Mouse (Mus musculus): Measurements from ENCODE around the gene B3galnt1.
"Not testable (repeated sequence)": the region's sequence is repeated elsewhere in the genome, so short reads cannot be mapped to it uniquely, and the experiment has no call there.

Gene B3galnt1

GRCm38 (mm10) chr3:69598261-69599165 is at the start of gene B3galnt1:
TSS of gene B3galnt1 (minus strand) at chr3:69598960.
- DNase-seq, result peak; percentile 64

GRCm38 (mm10) chr3:69634521-69634920 is 35.8 kb upstream of the B3galnt1 start:
- no peak for DNase-seq

GRCm38 (mm10) chr3:69633706-69634420 is 35.1 kb upstream of the B3galnt1 start:
- DNase-seq, result no peak

GRCm38 (mm10) chr3:69626963-69627590 is 28.3 kb upstream of the B3galnt1 start:
- no peak for DNase-seq

GRCm38 (mm10) chr3:69626213-69626962 is 27.6 kb upstream of the B3galnt1 start:
- DNase-seq, result no peak

GRCm38 (mm10) chr3:69624182-69624581 is 25.4 kb upstream of the B3galnt1 start:
- no peak for DNase-seq

GRCm38 (mm10) chr3:69607909-69608308 is 9.1 kb upstream of the B3galnt1 start:
- DNase-seq, result no peak

GRCm38 (mm10) chr3:69607468-69607867 is 8.7 kb upstream of the B3galnt1 start:
- DNase-seq, result no peak

- DNase-seq, result no peak
These were observed 8.2 kb upstream of the B3galnt1 start for GRCm38 (mm10) chr3:69606923-69607322.

- peak; percentile 44 for DNase-seq
These were observed 373 bp upstream of the B3galnt1 start for GRCm38 (mm10) chr3:69599166-69599500.

GRCm38 (mm10) chr3:69597816-69598215 is 944 bp downstream of the B3galnt1 start:
- DNase-seq, result no peak

GRCm38 (mm10) chr3:69597211-69597610 is 1.5 kb downstream of the B3galnt1 start:
- no peak for DNase-seq

GRCm38 (mm10) chr3:69596116-69596515 is 2.6 kb downstream of the B3galnt1 start:
- no peak for DNase-seq

- DNase-seq, result no peak
These were observed 4.7 kb downstream of the B3galnt1 start for GRCm38 (mm10) chr3:69594071-69594470.

- DNase-seq, result no peak
These were observed 5.3 kb downstream of the B3galnt1 start for GRCm38 (mm10) chr3:69593426-69593825.

- DNase-seq, result no peak
These were observed 10.5 kb downstream of the B3galnt1 start for GRCm38 (mm10) chr3:69588101-69588760.

- DNase-seq, result no peak
These were observed 15.0 kb downstream of the B3galnt1 start for GRCm38 (mm10) chr3:69583798-69584197.

- DNase-seq, result no peak
These were observed 20.0 kb downstream of the B3galnt1 start for GRCm38 (mm10) chr3:69578791-69579190.

- DNase-seq, result no peak
These were observed 22.0 kb downstream of the B3galnt1 start for GRCm38 (mm10) chr3:69576715-69577114.

GRCm38 (mm10) chr3:69575577-69575976 is 23.2 kb downstream of the B3galnt1 start:
- no peak for DNase-seq

GRCm38 (mm10) chr3:69572561-69572960 is 26.2 kb downstream of the B3galnt1 start:
- no peak for DNase-seq

- DNase-seq, result not testable (repeated sequence)
These were observed 33.2 kb downstream of the B3galnt1 start for GRCm38 (mm10) chr3:69565586-69565985.

Measured in cerebellum, adult 9-11 months (tissue).